Mouse (Mus musculus) liver, embryonic 14.5 days (tissue): ENCODE measurements around the gene Tmem41b.
"Not testable (repeated sequence)": the region's sequence is repeated elsewhere in the genome, so short reads cannot be mapped to it uniquely, and the experiment has no call there.

ENCODE experiments used
- CTCF ChIP-seq: IDR thresholded peaks from 2 replicates; pipeline ENCODE4 v1.5.1; 2016; ENCODE audit warnings: antibody characterized with exemption, low read depth, control low read depth
- EP300 ChIP-seq: IDR thresholded peaks from 2 replicates; pipeline ENCODE4 v1.6.1; 2016; ENCODE audit warnings: antibody characterized with exemption, low read depth

GRCm38 (mm10) chr7:109986775-109987174, at the start of gene Tmem41b:
- TF ChIP-seq CTCF, result peak; percentile 44; the same call in 1 of the 2 replicates
- not testable (repeated sequence) for TF ChIP-seq EP300
